Mouse (Mus musculus) heart, embryonic 16.5 days (tissue): ENCODE data around the gene Clec3b. TPM values are rescaled to one million over a fixed set of nuclear protein-coding genes. Genes with fewer than 3 reads are reported as not detected.

Experiments
- ATAC-seq: fragments of 200-750 bp; cut with Nextera tagmentation; replicated peaks from 2 replicates; pipeline ENCODE4 v1.8.0; 2017; ENCODE audit warnings: moderate number of reproducible peaks; ENCODE audit not compliant: insufficient read depth, low FRiP score; ENCODE audit errors: extremely low read depth
- H3K27ac ChIP-seq: fragments of 300-500 bp; sonication (generic); 2 replicates; pipeline ENCODE4 v1.5.1; 2014; ENCODE audit warnings: mild to moderate bottlenecking, low read length, control low read depth, moderate library complexity
- H3K27me3 ChIP-seq: fragments of 300-500 bp; sonication (generic); 2 replicates; pipeline ENCODE4 v1.6.1; 2014; ENCODE audit warnings: low read length, mixed read lengths; ENCODE audit not compliant: control insufficient read depth, insufficient read depth
- H3K36me3 ChIP-seq: fragments of 300-500 bp; sonication (generic); 2 replicates; pipeline ENCODE4 v1.6.1; 2014; ENCODE audit not compliant: control insufficient read depth, insufficient read depth
- H3K4me1 ChIP-seq: fragments of 300-500 bp; sonication (generic); 2 replicates; pipeline ENCODE4 v1.6.1; 2014; ENCODE audit warnings: low read length, mixed read lengths; ENCODE audit not compliant: control insufficient read depth, insufficient read depth
- H3K4me2 ChIP-seq: fragments of 300-500 bp; sonication (generic); 2 replicates; pipeline ENCODE4 v1.6.1; 2014; ENCODE audit warnings: low read depth, mild to moderate bottlenecking, control low read depth, low read length
- H3K4me3 ChIP-seq: fragments of 300-500 bp; sonication (generic); 2 replicates; pipeline ENCODE4 v1.5.1; 2014; ENCODE audit warnings: mild to moderate bottlenecking, control low read depth, low read length
- H3K9ac ChIP-seq: fragments of 300-500 bp; sonication (generic); 2 replicates; pipeline ENCODE4 v1.6.1; 2014; ENCODE audit warnings: low read length, control low read depth
- H3K9me3 ChIP-seq: fragments of 300-500 bp; sonication (generic); replicated peaks from 2 replicates; pipeline ENCODE4 v1.6.1; 2016; ENCODE audit warnings: low read length; ENCODE audit not compliant: control insufficient read depth
- WGBS: fragments of 180-500 bp; shearing (Covaris S2); extraction: QIAGEN DNeasy Blood & Tissue Kit; methylation state at CpG from one replicate; pipeline ENCODE4 v1.1.7; 2014; 5-methylcytosine and 5-hydroxymethylcytosine counted together
- polyA plus RNA-seq: library from polyadenylated mRNA; unstranded; fragments of >200 nt; fragmentation: Nextera tagmentation; extraction: Ambion mirVana; gene quantifications from 2 replicates; pipeline ENCODE4 v1.2.1, GENCODE M21; 2015

The Clec3b gene
- polyA plus RNA-seq: 2.7 and 2.8 TPM in 2 replicates

- Histone ChIP-seq H3K27me3 (no peaks in the 10 kb centered on the region), H3K27ac (peak within 1 kb of the TSS; percentile 35; the same call in 1 of the 2 replicates)
- ATAC-seq: no peak
Measured at GRCm38 (mm10) chr9:123150241-123151020, at the start of gene Clec3b. TSS of gene Clec3b (plus strand) at chr9:123150946.

GRCm38 (mm10) chr9:123103425-123103824, 47.3 kb upstream of the Clec3b start:
- Histone ChIP-seq H3K36me3 (peaks cover 16% of the 10 kb centered on the region), H3K27ac (no peak overlapping the region), H3K27me3 (no peaks in the 10 kb centered on the region), H3K4me3 (no peak overlapping the region), H3K4me1 (no peaks in the 10 kb centered on the region), H3K4me2 (no peak overlapping the region), H3K9me3 (no peaks in the 10 kb centered on the region), H3K9ac (no peak overlapping the region)
- no peak for ATAC-seq

More at GRCm38 (mm10) chr9:123150241-123151020, at the start of gene Clec3b:
- no peak within 1 kb of the TSS for H3K4me3 ChIP-seq
- H3K9me3 ChIP-seq: no peaks in the 10 kb centered on the region; the same call in 1 of the 2 replicates
- 66% methylated on average over 5 of the region's 5 CpGs for WGBS
- no peaks in the 10 kb centered on the region for H3K4me1 ChIP-seq
- no peak within 1 kb of the TSS for H3K4me2 ChIP-seq
- no peaks in the 10 kb centered on the region for H3K36me3 ChIP-seq
- H3K9ac ChIP-seq: no peak within 1 kb of the TSS

- Histone ChIP-seq H3K9ac (no peak overlapping the region), H3K27ac (no peak overlapping the region), H3K4me2 (no peak overlapping the region), H3K27me3 (no peaks in the 10 kb centered on the region), H3K36me3 (peaks cover 11% of the 10 kb centered on the region), H3K9me3 (no peaks in the 10 kb centered on the region), H3K4me1 (no peaks in the 10 kb centered on the region), H3K4me3 (no peak overlapping the region)
- ATAC-seq: no peak
Measured at GRCm38 (mm10) chr9:123104362-123104761, 46.4 kb upstream of the Clec3b start.

- Histone ChIP-seq H3K4me3 (no peak overlapping the region), H3K4me1 (peaks cover 8% of the 10 kb centered on the region), H3K9me3 (no peaks in the 10 kb centered on the region), H3K27me3 (no peaks in the 10 kb centered on the region), H3K9ac (no peak overlapping the region), H3K4me2 (no peak overlapping the region), H3K27ac (no peak overlapping the region), H3K36me3 (peaks cover 3% of the 10 kb centered on the region; the same call in 1 of the 2 replicates)
- ATAC-seq: no peak; the same call in 1 of the 2 replicates
- WGBS: 85% methylated on average over 4 of the region's 4 CpGs
Measured at GRCm38 (mm10) chr9:123107186-123107585, 43.6 kb upstream of the Clec3b start.

- Histone ChIP-seq H3K9ac (no peak overlapping the region), H3K4me2 (no peak overlapping the region), H3K4me1 (peaks cover 14% of the 10 kb centered on the region), H3K36me3 (peaks cover 3% of the 10 kb centered on the region; the same call in 1 of the 2 replicates), H3K27me3 (no peaks in the 10 kb centered on the region), H3K9me3 (no peaks in the 10 kb centered on the region), H3K4me3 (no peak overlapping the region), H3K27ac (no peak overlapping the region)
- ATAC-seq: no peak
- 87% methylated on average over 7 of the region's 7 CpGs for WGBS
Measured at GRCm38 (mm10) chr9:123109188-123109587, 41.6 kb upstream of the Clec3b start.

- peak overlapping the region; percentile 80 for H3K4me2 ChIP-seq
- H3K27ac ChIP-seq: no peak overlapping the region
- no peak for ATAC-seq
- peak overlapping the region; percentile 97 for H3K9ac ChIP-seq
- no peaks in the 10 kb centered on the region for H3K36me3 ChIP-seq
- WGBS: 56% methylated on average over 8 of the region's 8 CpGs
- no peaks in the 10 kb centered on the region for H3K27me3 ChIP-seq
- peak overlapping the region; percentile 96 for H3K4me3 ChIP-seq
- H3K9me3 ChIP-seq: no peaks in the 10 kb centered on the region
- peaks cover 14% of the 10 kb centered on the region for H3K4me1 ChIP-seq
Measured at GRCm38 (mm10) chr9:123111751-123112221, 39.0 kb upstream of the Clec3b start.

- H3K4me3 ChIP-seq: peak within 1 kb of the TSS; percentile 96
- peak within 1 kb of the TSS; percentile 80 for H3K4me2 ChIP-seq
- peak; percentile 95 for ATAC-seq
- H3K36me3 ChIP-seq: no peaks in the 10 kb centered on the region
- H3K9ac ChIP-seq: peak within 1 kb of the TSS; percentile 97
- no peaks in the 10 kb centered on the region for H3K27me3 ChIP-seq
- under 1% methylated on average over 74 of the region's 79 CpGs for WGBS
- no peaks in the 10 kb centered on the region for H3K9me3 ChIP-seq
- H3K4me1 ChIP-seq: peaks cover 14% of the 10 kb centered on the region
- peak within 1 kb of the TSS; percentile 94 for H3K27ac ChIP-seq
Measured at GRCm38 (mm10) chr9:123112805-123113521, 37.8 kb upstream of the Clec3b start, which contains the start of the genes Zdhhc3 and Exosc7. TSS of gene Zdhhc3 (minus strand) at chr9:123113205. TSS of gene Exosc7 (plus strand) at chr9:123113215.

- Histone ChIP-seq H3K4me2 (peak overlapping the region; percentile 80), H3K9ac (peak overlapping the region; percentile 97), H3K4me1 (peaks cover 14% of the 10 kb centered on the region), H3K36me3 (peaks cover 5% of the 10 kb centered on the region), H3K4me3 (peak overlapping the region; percentile 96), H3K27ac (no peak overlapping the region; the same call in 1 of the 2 replicates), H3K9me3 (no peaks in the 10 kb centered on the region), H3K27me3 (no peaks in the 10 kb centered on the region)
- 50% methylated on average over 6 of the region's 6 CpGs for WGBS
- no peak for ATAC-seq
Measured at GRCm38 (mm10) chr9:123113931-123114330, 36.8 kb upstream of the Clec3b start.

GRCm38 (mm10) chr9:123115566-123115965, 35.2 kb upstream of the Clec3b start:
- Histone ChIP-seq H3K27ac (no peak overlapping the region), H3K9ac (no peak overlapping the region), H3K36me3 (peaks cover 21% of the 10 kb centered on the region), H3K27me3 (no peaks in the 10 kb centered on the region), H3K4me3 (no peak overlapping the region), H3K4me1 (peaks cover 14% of the 10 kb centered on the region), H3K9me3 (no peaks in the 10 kb centered on the region), H3K4me2 (no peak overlapping the region)
- 82% methylated on average over 1 of the region's 1 CpGs for WGBS
- ATAC-seq: no peak
